Mouse (Mus musculus): ENCODE measurements at regions not wholly inside any gene's neighbourhood (a gene's known extent, or its start where the extent isn't known, plus 50 kb on each side); places are given as distances from the start of the nearest gene placed in this dataset.

DNA sequence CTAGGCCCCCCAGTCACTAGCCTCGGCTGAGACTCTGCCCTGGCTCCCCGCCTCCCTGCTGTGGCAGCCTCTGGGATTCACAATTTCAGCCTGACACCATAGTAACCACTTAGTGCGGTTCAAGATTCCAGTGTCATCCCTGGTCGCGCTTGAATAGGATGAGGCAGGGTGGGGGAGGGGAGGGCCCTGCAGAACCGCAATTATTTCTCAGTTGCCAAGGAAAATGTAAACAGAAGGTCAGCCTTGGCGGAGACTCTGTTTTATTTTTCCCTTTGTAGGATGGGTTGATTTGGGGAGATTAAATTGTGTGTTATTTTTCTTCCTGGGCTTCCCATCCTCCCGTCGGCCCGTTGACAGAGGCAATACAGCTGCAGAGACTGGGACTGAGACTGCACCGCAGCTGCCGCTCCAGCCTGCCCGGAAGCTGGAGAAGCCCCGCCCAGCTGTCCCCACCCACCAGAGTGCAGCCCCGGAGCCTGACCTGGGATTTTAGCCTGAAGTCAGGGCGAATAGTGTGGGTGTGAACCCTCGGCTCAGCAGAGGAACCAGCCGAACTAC lies 106.6 kb downstream of the Tpra1 start:
- Histone ChIP-seq H3K27me3 (replicated peaks) (peaks cover 62% of the 10 kb centered on the region), H3K4me1 (peaks cover 12% of the 10 kb centered on the region; the same call in 1 of the 2 replicates), H3K4me2 (peak overlapping the region; percentile 57), H3K27ac (no peak overlapping the region), H3K4me3 (peak overlapping the region; percentile 16), H3K9me3 (replicated peaks) (no peaks in the 10 kb centered on the region), H3K9ac (no peak overlapping the region), H3K36me3 (no peaks in the 10 kb centered on the region)
- WGBS (ENCODE audit: insufficient replicate concordance): 4% methylated on average over 18 of the region's 18 CpGs
- ATAC-seq: peak; percentile 52; the same call in 1 of the 2 replicates

DNA sequence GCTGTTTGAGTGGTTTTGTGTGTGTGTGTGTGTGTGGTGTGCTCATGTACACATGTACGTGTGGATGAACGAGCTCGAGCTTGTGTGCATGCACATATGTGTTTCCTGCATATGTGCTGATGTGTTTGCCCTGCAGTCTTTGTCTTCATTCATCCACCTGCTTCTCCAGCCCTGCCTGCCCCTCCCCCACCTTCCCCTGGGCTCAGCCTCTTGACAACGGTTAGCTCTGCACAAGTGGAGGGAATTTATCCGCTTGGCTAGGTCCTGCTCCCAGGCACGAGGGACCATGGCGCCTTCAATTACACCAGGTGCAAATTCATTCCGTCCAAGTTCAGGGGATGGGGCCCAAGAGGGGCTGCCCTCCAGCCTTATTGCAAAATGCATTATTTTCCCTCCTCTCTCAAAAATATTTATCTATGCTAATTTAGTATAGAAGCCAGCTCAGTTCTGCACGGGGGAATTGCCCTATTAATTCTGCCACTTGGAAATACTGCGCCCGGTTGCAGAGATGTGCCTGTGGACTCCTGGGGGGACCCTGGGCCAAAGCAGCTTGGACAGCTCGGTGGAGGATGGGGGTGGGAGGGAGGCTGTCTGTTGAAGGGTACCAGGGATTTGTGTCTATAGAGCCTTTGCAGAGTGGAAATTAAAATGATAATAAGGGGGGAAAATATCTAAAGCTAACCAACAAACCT lies 111.1 kb downstream of the Tpra1 start:
- H3K36me3 ChIP-seq: no peaks in the 10 kb centered on the region
- no peaks in the 10 kb centered on the region for H3K9me3 ChIP-seq (replicated peaks)
- 54% methylated on average over 12 of the region's 12 CpGs for WGBS (ENCODE audit: insufficient replicate concordance)
- H3K4me3 ChIP-seq: no peak overlapping the region
- peaks cover 57% of the 10 kb centered on the region for H3K27me3 ChIP-seq (replicated peaks)
- H3K4me2 ChIP-seq: no peak overlapping the region
- no peak overlapping the region for H3K9ac ChIP-seq
- no peak overlapping the region for H3K27ac ChIP-seq
- no peak for ATAC-seq
- H3K4me1 ChIP-seq: peaks cover 10% of the 10 kb centered on the region; the same call in 1 of the 2 replicates

DNA sequence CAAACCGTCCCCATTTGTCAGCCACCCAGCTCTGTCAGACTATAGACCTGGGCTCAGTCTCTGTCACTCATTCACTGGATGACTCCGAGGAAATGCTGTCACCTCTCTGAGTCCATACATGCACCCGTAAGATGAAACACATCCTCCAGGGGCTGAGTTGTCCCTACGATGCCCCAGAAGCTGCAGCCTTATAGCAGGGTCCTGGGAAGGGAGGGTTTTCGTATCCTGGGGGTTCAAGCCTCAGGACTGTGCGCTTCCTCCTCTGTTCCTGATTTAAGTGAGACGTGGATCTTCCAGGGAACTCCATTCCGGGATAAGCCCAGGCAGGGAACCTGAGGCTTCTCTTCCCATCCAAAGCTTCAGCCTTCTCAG lies 111.6 kb downstream of the Tpra1 start:
- Histone ChIP-seq H3K27me3 (replicated peaks) (peaks cover 52% of the 10 kb centered on the region), H3K9me3 (replicated peaks) (no peaks in the 10 kb centered on the region), H3K4me1 (0 out of 2 replicates have a peak, but pooled peaks cover 5% of the 10 kb centered on the region), H3K9ac (no peak overlapping the region), H3K4me3 (no peak overlapping the region), H3K36me3 (no peaks in the 10 kb centered on the region), H3K4me2 (no peak overlapping the region), H3K27ac (no peak overlapping the region)
- WGBS (ENCODE audit: insufficient replicate concordance): 55% methylated on average over 8 of the region's 8 CpGs
- ATAC-seq: no peak

- no peak for ATAC-seq
- Histone ChIP-seq H3K4me2 (no peak overlapping the region), H3K4me1 (no peaks in the 10 kb centered on the region), H3K9ac (no peak overlapping the region), H3K9me3 (replicated peaks) (no peaks in the 10 kb centered on the region), H3K27me3 (replicated peaks) (peaks cover 26% of the 10 kb centered on the region), H3K36me3 (no peaks in the 10 kb centered on the region), H3K27ac (no peak overlapping the region), H3K4me3 (no peak overlapping the region)
- 38% methylated on average over 11 of the region's 11 CpGs for WGBS (ENCODE audit: insufficient replicate concordance)
Observed at GRCm38 (mm10) chr6:89024101-89024650, 122.1 kb downstream of the Tpra1 start.

- Histone ChIP-seq H3K9me3 (replicated peaks) (no peaks in the 10 kb centered on the region), H3K4me1 (no peaks in the 10 kb centered on the region), H3K9ac (no peak overlapping the region), H3K27ac (no peak overlapping the region), H3K27me3 (replicated peaks) (peaks cover 18% of the 10 kb centered on the region; the same call in 1 of the 2 replicates), H3K4me2 (no peak overlapping the region), H3K4me3 (no peak overlapping the region), H3K36me3 (no peaks in the 10 kb centered on the region)
- no peak for ATAC-seq
- 29% methylated on average over 5 of the region's 5 CpGs for WGBS (ENCODE audit: insufficient replicate concordance)
Observed at GRCm38 (mm10) chr6:89033433-89034298, 131.6 kb downstream of the Tpra1 start.

- no peaks in the 10 kb centered on the region for H3K9me3 ChIP-seq (replicated peaks)
- no peak overlapping the region for H3K4me3 ChIP-seq
- no peaks in the 10 kb centered on the region for H3K4me1 ChIP-seq
- ATAC-seq: no peak
- no peak overlapping the region for H3K4me2 ChIP-seq
- no peaks in the 10 kb centered on the region for H3K36me3 ChIP-seq
- H3K27me3 ChIP-seq (replicated peaks): peaks cover 18% of the 10 kb centered on the region; the same call in 1 of the 2 replicates
- 51% methylated on average over 3 of the region's 3 CpGs for WGBS (ENCODE audit: insufficient replicate concordance)
- no peak overlapping the region for H3K27ac ChIP-seq
- H3K9ac ChIP-seq: no peak overlapping the region
Observed at GRCm38 (mm10) chr6:89034455-89034854, 132.4 kb downstream of the Tpra1 start.

DNA sequence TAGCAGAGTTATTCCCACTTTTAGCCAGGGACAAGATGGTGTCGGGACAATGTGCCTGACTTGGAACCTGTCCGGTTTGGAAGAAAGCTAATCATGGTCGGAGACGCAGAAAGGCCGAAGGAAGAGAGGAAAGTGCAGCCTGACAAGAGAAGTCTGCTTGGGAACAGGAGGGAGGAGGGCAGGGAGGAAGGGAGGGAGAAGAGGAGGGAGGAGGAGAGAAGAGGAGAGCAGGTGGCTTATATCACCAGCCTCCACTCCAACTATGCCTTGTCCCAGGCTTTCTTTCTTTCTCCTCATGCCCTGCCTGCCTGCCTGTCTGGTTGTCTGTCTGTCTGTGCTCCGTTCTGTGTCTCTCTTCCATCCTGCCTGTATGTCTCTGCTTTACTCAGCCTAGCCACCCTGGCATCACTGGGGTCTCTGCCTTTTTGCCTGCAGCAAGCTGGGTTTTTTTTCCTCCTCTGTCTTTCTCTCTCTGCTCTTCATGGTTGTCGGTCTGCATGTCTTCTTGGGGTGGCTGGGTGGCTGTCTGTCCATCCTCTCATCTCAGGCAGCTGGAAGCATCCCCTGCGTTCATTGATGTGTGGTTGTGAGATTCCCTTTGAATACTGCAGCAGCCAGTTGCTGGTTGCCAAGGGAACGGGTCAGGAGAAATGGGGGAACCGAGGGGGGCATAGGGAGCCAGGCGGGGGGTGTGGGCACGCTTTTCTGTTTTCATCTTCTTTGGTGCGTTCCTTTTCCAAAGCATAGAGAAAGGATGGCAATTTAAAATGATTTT lies 133.2 kb downstream of the Tpra1 start:
- H3K4me3 ChIP-seq: no peak overlapping the region
- WGBS (ENCODE audit: insufficient replicate concordance): 68% methylated on average over 13 of the region's 13 CpGs
- H3K4me1 ChIP-seq: no peaks in the 10 kb centered on the region
- H3K27me3 ChIP-seq (replicated peaks): peaks cover 18% of the 10 kb centered on the region; the same call in 1 of the 2 replicates
- H3K9me3 ChIP-seq (replicated peaks): no peaks in the 10 kb centered on the region
- no peak overlapping the region for H3K9ac ChIP-seq
- H3K36me3 ChIP-seq: no peaks in the 10 kb centered on the region
- no peak for ATAC-seq
- no peak overlapping the region for H3K4me2 ChIP-seq
- H3K27ac ChIP-seq: no peak overlapping the region

DNA sequence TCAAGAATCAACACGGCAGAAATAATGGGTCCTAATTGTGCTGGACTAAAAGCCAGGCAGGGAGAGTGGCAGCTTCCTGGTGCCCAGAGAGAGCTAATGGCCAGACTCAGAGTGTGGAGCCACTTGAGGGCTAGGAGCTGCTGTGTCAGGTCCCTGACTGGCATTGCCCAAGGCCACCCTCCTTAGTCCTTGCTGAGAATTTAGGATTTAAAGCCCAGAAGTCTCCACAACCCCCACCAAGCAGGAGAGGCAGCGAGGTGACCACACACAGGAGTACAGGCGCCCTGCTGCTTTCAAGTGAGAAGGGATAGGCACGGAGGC lies 133.7 kb downstream of the Tpra1 start:
- no peak for ATAC-seq
- WGBS (ENCODE audit: insufficient replicate concordance): 49% methylated on average over 4 of the region's 4 CpGs

DNA sequence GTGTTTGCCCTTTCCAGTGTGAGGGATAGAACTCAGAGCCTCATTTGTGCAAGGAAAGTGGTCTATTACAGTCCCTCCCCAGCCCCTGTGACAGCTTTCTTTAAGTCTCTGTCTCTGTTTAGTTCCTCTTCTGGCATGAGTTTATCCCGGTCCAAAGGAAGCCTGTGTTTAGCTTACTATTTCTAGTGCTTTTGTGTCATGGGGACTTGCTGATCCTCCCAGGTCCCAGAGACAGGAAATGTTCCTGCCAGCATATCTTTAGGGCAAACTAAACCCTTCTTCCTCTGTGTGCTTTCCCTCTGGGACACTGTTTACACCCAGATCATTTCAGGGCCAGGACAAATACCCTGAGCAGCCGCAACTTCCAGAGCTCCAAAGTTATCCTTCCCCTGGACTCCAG lies 135.3 kb downstream of the Tpra1 start:
- Histone ChIP-seq H3K4me2 (no peak overlapping the region), H3K9ac (no peak overlapping the region), H3K27ac (no peak overlapping the region), H3K27me3 (replicated peaks) (peaks cover 28% of the 10 kb centered on the region; the same call in 1 of the 2 replicates), H3K9me3 (replicated peaks) (no peaks in the 10 kb centered on the region), H3K4me3 (no peak overlapping the region), H3K4me1 (no peaks in the 10 kb centered on the region), H3K36me3 (no peaks in the 10 kb centered on the region)
- ATAC-seq: no peak
- WGBS (ENCODE audit: insufficient replicate concordance): 12% methylated on average over 2 of the region's 2 CpGs

More for the DNA sequence above, 133.7 kb downstream of the Tpra1 start:
- Histone ChIP-seq H3K9me3 (replicated peaks) (no peaks in the 10 kb centered on the region), H3K9ac (no peak overlapping the region), H3K4me2 (no peak overlapping the region), H3K36me3 (no peaks in the 10 kb centered on the region), H3K27ac (no peak overlapping the region), H3K4me1 (no peaks in the 10 kb centered on the region), H3K4me3 (no peak overlapping the region), H3K27me3 (replicated peaks) (peaks cover 18% of the 10 kb centered on the region; the same call in 1 of the 2 replicates)

DNA sequence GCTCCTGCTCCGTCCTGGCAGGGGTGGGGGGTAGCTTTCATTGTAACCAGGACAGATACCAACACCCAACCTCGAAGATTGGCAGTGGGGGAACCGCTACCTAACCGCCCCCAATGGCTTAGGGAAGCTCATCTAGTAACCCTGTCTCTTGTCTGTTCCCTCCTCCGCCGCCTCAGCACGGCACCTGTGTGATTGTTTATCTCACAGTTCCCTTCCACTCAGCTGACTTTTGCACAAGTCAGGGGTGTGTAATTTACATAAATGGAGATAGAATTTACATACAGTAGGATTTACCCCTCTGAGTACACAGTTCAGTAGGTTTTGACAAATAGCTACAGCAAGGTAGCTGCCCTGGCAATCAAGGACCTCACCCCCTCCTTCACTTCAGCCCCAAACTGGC lies 135.8 kb downstream of the Tpra1 start:
- Histone ChIP-seq H3K4me2 (no peak overlapping the region), H3K9me3 (replicated peaks) (no peaks in the 10 kb centered on the region), H3K4me1 (no peaks in the 10 kb centered on the region), H3K27me3 (replicated peaks) (peaks cover 33% of the 10 kb centered on the region; the same call in 1 of the 2 replicates), H3K27ac (no peak overlapping the region), H3K4me3 (no peak overlapping the region), H3K9ac (no peak overlapping the region), H3K36me3 (no peaks in the 10 kb centered on the region)
- no peak for ATAC-seq
- 58% methylated on average over 7 of the region's 7 CpGs for WGBS (ENCODE audit: insufficient replicate concordance)

- H3K4me2 ChIP-seq: no peak overlapping the region
- H3K27me3 ChIP-seq (replicated peaks): peaks cover 27% of the 10 kb centered on the region; the same call in 1 of the 2 replicates
- H3K9me3 ChIP-seq (replicated peaks): no peaks in the 10 kb centered on the region
- ATAC-seq: no peak
- H3K9ac ChIP-seq: no peak overlapping the region
- no peaks in the 10 kb centered on the region for H3K4me1 ChIP-seq
- no peak overlapping the region for H3K27ac ChIP-seq
- no peak overlapping the region for H3K4me3 ChIP-seq
- 53% methylated on average over 4 of the region's 4 CpGs for WGBS (ENCODE audit: insufficient replicate concordance)
- no peaks in the 10 kb centered on the region for H3K36me3 ChIP-seq
Observed at GRCm38 (mm10) chr6:89040919-89041318, 138.9 kb downstream of the Tpra1 start.
